Mouse (Mus musculus): ENCODE measurements around the gene Tsga8. TPM values are rescaled to one million over a fixed set of nuclear protein-coding genes. Genes with fewer than 3 reads are reported as not detected.

The Tsga8 gene
- not detected in 2 replicates for polyA plus RNA-seq (2012; rRNA removed)

GRCm38 (mm10) chrX:83487598-83487997 is at the start of gene Tsga8:
Gene Tsga8, minus strand, starts transcription at chrX:83487924.
- no peaks in the 10 kb centered on the region for H3K4me1 ChIP-seq (ENCODE audit: control insufficient read depth, insufficient read depth, low read length)
- no peak within 1 kb of the TSS for H3K27ac ChIP-seq (ENCODE audit: insufficient read depth, low read length)
- no peak for TF ChIP-seq CTCF (IDR thresholded peaks at IDR 0.05; ENCODE audit: extremely low read depth, insufficient read depth, low read length)
- no peak for TF ChIP-seq POLR2A (IDR thresholded peaks at IDR 0.05; ENCODE audit: extremely low read depth, insufficient read depth, low read length)

More at GRCm38 (mm10) chrX:83487598-83487997, at the start of gene Tsga8:
- no peak within 1 kb of the TSS for H3K4me3 ChIP-seq (ENCODE audit: insufficient read depth, low read length)
